Mouse (Mus musculus): ENCODE measurements at regions not wholly inside any gene's neighbourhood (a gene's known extent, or its start where the extent isn't known, plus 50 kb on each side); places are given as distances from the start of the nearest gene placed in this dataset.

DNA sequence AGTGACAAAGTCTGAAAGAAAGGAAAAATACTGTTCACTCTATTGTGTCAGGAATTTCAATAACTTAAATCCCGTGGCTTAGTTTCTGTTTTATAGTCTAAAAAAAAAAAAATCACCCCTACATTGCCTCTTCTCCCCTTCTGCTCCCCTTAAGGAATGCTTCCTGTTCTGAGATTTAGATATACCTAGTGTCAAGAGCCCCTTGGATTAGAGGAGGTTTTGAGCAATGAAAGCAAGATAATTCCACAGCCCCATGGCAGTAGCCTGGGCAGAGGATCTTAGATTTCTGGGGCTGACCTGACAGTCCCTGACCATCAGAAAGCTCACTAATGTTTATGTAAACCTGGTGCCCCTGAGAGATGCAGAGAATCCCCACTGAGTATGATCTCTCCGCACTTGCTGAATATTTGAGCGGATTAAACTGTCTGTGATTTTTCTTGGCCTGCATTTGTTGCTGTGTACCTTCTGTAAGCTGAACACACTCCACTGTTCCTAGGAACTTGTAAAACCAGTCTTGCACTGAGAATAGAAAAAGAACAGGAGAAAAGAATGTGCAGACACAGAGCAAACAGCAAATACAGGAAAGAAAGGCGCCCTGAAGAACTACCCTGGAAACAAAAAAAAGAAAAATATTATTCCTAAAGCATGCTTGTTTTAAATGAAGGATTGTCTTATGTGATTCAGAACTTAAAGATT is 164.3 kb downstream of the Cxxc4 start:
- Histone ChIP-seq H3K4me2 (ENCODE audit: low read depth, low read length) (no peak overlapping the region), H3K27ac (ENCODE audit: low read length) (no peak overlapping the region)
- no peak for ATAC-seq (ENCODE audit: low read depth)

DNA sequence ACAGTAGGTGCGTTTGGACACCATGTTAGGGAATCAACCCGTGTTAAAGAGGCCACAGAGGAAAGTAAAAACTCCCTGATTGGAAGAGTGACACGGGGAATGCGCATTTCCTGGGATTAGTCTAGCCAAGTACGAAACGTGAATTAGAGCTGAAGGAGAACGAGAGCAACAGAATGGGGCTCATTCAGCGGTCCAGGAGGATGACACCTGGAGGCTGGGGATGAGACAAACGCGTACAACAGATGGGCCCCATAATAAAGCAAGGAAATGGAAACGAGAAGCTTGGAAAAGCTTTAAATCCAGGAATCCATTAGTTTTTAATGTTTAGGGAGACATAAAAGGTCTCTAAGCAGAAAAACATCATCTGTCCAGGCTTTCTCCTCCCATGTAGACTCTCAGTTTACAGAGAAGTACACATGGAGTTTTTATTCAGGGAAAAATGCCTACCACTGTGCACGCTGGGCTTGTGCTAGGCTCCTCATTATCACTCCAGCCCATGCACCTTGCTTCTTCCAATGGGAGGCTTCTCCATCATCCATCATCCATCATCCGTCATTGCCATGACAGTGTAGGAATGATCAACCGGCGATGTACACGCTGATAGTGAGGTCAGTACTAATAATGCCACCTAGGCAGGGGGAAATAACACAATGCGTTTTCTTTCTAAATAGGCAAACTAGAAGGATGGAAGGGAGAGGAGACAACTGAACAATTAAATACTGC is 179.5 kb downstream of the Cxxc4 start:
- no peak overlapping the region for H3K27ac ChIP-seq (ENCODE audit: low read length)
- H3K9me3 ChIP-seq (replicated peaks; ENCODE audit: control insufficient read depth, low read length) = no peaks in the 10 kb centered on the region
- H3K4me2 ChIP-seq (ENCODE audit: low read depth, low read length) = no peak overlapping the region
- H3K36me3 ChIP-seq (ENCODE audit: control insufficient read depth, insufficient read depth) = no peaks in the 10 kb centered on the region
- H3K27me3 ChIP-seq (ENCODE audit: control insufficient read depth, insufficient read depth, low read depth, low read length) = no peaks in the 10 kb centered on the region
- no peak overlapping the region for H3K9ac ChIP-seq (ENCODE audit: low read depth, low read length)
- no peak for ATAC-seq (ENCODE audit: low read depth)
- 65% methylated on average over 17 of the region's 17 CpGs for WGBS (ENCODE audit: insufficient replicate concordance)
- no peak overlapping the region for H3K4me3 ChIP-seq (ENCODE audit: low read depth, low read length)
- no peaks in the 10 kb centered on the region for H3K4me1 ChIP-seq (ENCODE audit: control insufficient read depth, low read depth, low read length)

More for the DNA sequence above, 164.3 kb downstream of the Cxxc4 start:
- Histone ChIP-seq H3K4me3 (ENCODE audit: low read depth, low read length) (no peak overlapping the region), H3K4me1 (ENCODE audit: control insufficient read depth, low read depth, low read length) (no peaks in the 10 kb centered on the region), H3K36me3 (ENCODE audit: control insufficient read depth, insufficient read depth) (no peaks in the 10 kb centered on the region), H3K27me3 (ENCODE audit: control insufficient read depth, insufficient read depth, low read depth, low read length) (no peaks in the 10 kb centered on the region), H3K9me3 (replicated peaks; ENCODE audit: control insufficient read depth, low read length) (no peaks in the 10 kb centered on the region), H3K9ac (ENCODE audit: low read depth, low read length) (no peak overlapping the region)
- WGBS (ENCODE audit: insufficient replicate concordance) = 49% methylated on average over 4 of the region's 4 CpGs

GRCm38 (mm10) chr3:134427633-134428032 is 191.3 kb downstream of the Cxxc4 start:
- Histone ChIP-seq H3K9me3 (replicated peaks; ENCODE audit: control insufficient read depth, low read length) (no peaks in the 10 kb centered on the region), H3K27me3 (ENCODE audit: control insufficient read depth, insufficient read depth, low read depth, low read length) (no peaks in the 10 kb centered on the region), H3K4me1 (ENCODE audit: control insufficient read depth, low read depth, low read length) (no peaks in the 10 kb centered on the region), H3K4me2 (ENCODE audit: low read depth, low read length) (no peak overlapping the region), H3K4me3 (ENCODE audit: low read depth, low read length) (no peak overlapping the region), H3K36me3 (ENCODE audit: control insufficient read depth, insufficient read depth) (no peaks in the 10 kb centered on the region), H3K27ac (ENCODE audit: low read length) (no peak overlapping the region), H3K9ac (ENCODE audit: low read depth, low read length) (no peak overlapping the region)
- 63% methylated on average over 3 of the region's 3 CpGs for WGBS (ENCODE audit: insufficient replicate concordance)
- ATAC-seq (ENCODE audit: low read depth) = no peak

- Histone ChIP-seq H3K4me3 (ENCODE audit: low read depth, low read length) (no peak overlapping the region), H3K27me3 (ENCODE audit: control insufficient read depth, insufficient read depth, low read depth, low read length) (no peaks in the 10 kb centered on the region), H3K4me1 (ENCODE audit: control insufficient read depth, low read depth, low read length) (no peaks in the 10 kb centered on the region), H3K36me3 (ENCODE audit: control insufficient read depth, insufficient read depth) (no peaks in the 10 kb centered on the region), H3K27ac (ENCODE audit: low read length) (no peak overlapping the region), H3K9ac (ENCODE audit: low read depth, low read length) (no peak overlapping the region), H3K4me2 (ENCODE audit: low read depth, low read length) (no peak overlapping the region), H3K9me3 (replicated peaks; ENCODE audit: control insufficient read depth, low read length) (no peaks in the 10 kb centered on the region)
- WGBS (ENCODE audit: insufficient replicate concordance) = 57% methylated on average over 1 of the region's 1 CpGs
- ATAC-seq (ENCODE audit: low read depth) = no peak
Measured at GRCm38 (mm10) chr3:134466611-134467010, 230.3 kb downstream of the Cxxc4 start.

DNA sequence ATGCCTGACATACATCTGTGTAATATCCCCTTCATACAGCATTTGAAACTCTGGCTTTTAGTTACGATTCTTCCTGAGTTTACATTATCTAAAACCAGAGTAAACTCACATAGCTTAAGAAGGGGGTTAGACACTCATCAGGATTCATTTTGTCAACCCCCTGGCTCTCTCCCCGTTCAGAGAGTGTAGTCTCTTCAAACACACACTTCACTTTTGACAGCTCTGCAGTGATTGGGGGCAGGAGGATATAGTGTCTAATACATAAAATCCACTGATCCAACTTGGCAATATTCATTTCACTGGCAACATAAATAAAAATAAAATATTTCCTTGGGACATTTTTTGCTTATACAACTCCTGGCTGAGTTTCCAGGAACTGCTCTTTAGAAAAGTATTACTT is 251.0 kb downstream of the Cxxc4 start:
- 53% methylated on average over 2 of the region's 2 CpGs for WGBS (ENCODE audit: insufficient replicate concordance)
- no peak overlapping the region for H3K4me2 ChIP-seq (ENCODE audit: low read depth, low read length)
- H3K9ac ChIP-seq (ENCODE audit: low read depth, low read length) = no peak overlapping the region
- no peak for ATAC-seq (ENCODE audit: low read depth)
- H3K4me3 ChIP-seq (ENCODE audit: low read depth, low read length) = no peak overlapping the region
- H3K27me3 ChIP-seq (ENCODE audit: control insufficient read depth, insufficient read depth, low read depth, low read length) = no peaks in the 10 kb centered on the region
- H3K4me1 ChIP-seq (ENCODE audit: control insufficient read depth, low read depth, low read length) = no peaks in the 10 kb centered on the region
- H3K9me3 ChIP-seq (replicated peaks; ENCODE audit: control insufficient read depth, low read length) = no peaks in the 10 kb centered on the region
- H3K27ac ChIP-seq (ENCODE audit: low read length) = no peak overlapping the region
- no peaks in the 10 kb centered on the region for H3K36me3 ChIP-seq (ENCODE audit: control insufficient read depth, insufficient read depth)

DNA sequence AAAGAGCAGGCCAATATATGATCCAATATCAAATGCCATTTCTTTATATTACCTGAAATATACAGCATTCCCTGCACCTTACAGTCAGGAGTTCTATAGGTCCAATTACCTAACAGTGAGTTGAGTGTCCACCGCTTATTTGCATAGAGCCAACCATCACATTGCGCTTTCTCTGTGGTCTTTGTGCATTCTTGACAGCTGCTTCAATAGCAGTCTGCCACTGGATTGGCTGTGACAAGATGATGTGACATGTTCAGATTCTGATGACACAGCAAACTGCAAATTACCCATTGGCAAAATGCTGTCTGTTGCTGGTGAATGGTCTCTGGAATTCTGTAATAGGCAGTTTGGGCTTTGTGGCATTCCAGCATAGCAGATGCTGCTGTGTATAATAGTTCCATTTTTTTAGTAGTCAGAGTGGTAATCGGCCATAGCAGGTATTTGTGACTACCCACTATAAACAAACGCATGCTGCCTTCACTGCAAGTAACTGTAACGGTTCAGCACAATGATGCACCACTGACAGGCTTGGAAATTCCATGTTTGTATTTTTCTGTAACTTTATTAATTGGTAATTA is 253.8 kb downstream of the Cxxc4 start:
- Histone ChIP-seq H3K9ac (ENCODE audit: low read depth, low read length) (no peak overlapping the region), H3K4me1 (ENCODE audit: control insufficient read depth, low read depth, low read length) (no peaks in the 10 kb centered on the region), H3K27me3 (ENCODE audit: control insufficient read depth, insufficient read depth, low read depth, low read length) (no peaks in the 10 kb centered on the region), H3K4me2 (ENCODE audit: low read depth, low read length) (no peak overlapping the region), H3K36me3 (ENCODE audit: control insufficient read depth, insufficient read depth) (no peaks in the 10 kb centered on the region), H3K4me3 (ENCODE audit: low read depth, low read length) (no peak overlapping the region), H3K9me3 (replicated peaks; ENCODE audit: control insufficient read depth, low read length) (no peaks in the 10 kb centered on the region), H3K27ac (ENCODE audit: low read length) (no peak overlapping the region)
- ATAC-seq (ENCODE audit: low read depth) = no peak
- 57% methylated on average over 5 of the region's 5 CpGs for WGBS (ENCODE audit: insufficient replicate concordance)

DNA sequence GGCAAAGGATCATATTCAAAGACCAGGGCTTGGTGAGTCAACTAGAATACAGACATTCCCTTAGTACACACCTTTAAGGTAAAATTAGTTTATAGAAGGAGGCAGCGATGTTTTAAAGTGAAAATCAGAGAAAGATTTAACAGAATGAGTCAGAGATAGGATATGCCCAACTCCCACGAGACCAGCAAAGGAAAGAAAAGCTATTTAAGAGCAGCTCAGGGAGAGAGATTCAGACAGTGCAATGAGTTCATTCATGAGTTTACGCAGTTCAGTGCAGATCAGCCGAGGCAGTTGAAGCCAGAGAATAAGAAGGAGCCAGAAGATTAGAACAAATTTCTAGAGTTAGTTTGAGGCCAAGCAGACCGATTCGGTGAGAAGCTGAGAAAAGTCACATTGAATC is 273.4 kb downstream of the Cxxc4 start:
- Histone ChIP-seq H3K27me3 (ENCODE audit: control insufficient read depth, insufficient read depth, low read depth, low read length) (no peaks in the 10 kb centered on the region), H3K4me3 (ENCODE audit: low read depth, low read length) (no peak overlapping the region), H3K4me2 (ENCODE audit: low read depth, low read length) (no peak overlapping the region), H3K27ac (ENCODE audit: low read length) (no peak overlapping the region), H3K9ac (ENCODE audit: low read depth, low read length) (no peak overlapping the region), H3K4me1 (ENCODE audit: control insufficient read depth, low read depth, low read length) (no peaks in the 10 kb centered on the region), H3K36me3 (ENCODE audit: control insufficient read depth, insufficient read depth) (no peaks in the 10 kb centered on the region), H3K9me3 (replicated peaks; ENCODE audit: control insufficient read depth, low read length) (no peaks in the 10 kb centered on the region)
- WGBS (ENCODE audit: insufficient replicate concordance) = 62% methylated on average over 6 of the region's 6 CpGs
- ATAC-seq (ENCODE audit: low read depth) = no peak

GRCm38 (mm10) chr3:134525795-134526194 is 289.5 kb downstream of the Cxxc4 start:
- Histone ChIP-seq H3K36me3 (ENCODE audit: control insufficient read depth, insufficient read depth) (no peaks in the 10 kb centered on the region), H3K27me3 (ENCODE audit: control insufficient read depth, insufficient read depth, low read depth, low read length) (no peaks in the 10 kb centered on the region), H3K9ac (ENCODE audit: low read depth, low read length) (no peak overlapping the region), H3K4me2 (ENCODE audit: low read depth, low read length) (no peak overlapping the region), H3K27ac (ENCODE audit: low read length) (no peak overlapping the region), H3K4me3 (ENCODE audit: low read depth, low read length) (no peak overlapping the region), H3K4me1 (ENCODE audit: control insufficient read depth, low read depth, low read length) (no peaks in the 10 kb centered on the region), H3K9me3 (replicated peaks; ENCODE audit: control insufficient read depth, low read length) (no peaks in the 10 kb centered on the region)
- 58% methylated on average over 5 of the region's 5 CpGs for WGBS (ENCODE audit: insufficient replicate concordance)
- ATAC-seq (ENCODE audit: low read depth) = no peak

DNA sequence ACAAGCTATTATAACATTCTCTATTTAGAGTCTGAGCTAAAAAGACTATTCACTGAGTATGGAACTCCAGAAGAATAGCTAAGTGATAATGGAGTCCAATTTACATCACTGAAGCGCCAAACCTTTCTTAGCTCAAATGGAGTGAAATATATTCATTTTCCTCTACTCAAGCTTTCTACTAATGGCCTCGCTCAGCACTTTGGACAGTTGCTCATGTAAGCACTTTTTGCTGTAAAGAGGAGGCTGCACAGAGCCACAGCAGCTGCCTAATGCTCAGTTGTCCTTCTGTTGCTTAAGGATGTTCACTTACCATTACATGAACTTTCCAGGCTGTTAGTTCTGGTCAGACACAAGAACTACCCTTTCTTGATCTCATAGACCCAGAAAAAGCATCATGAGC is 268.7 kb upstream of the Tacr3 start:
- H3K4me2 ChIP-seq (ENCODE audit: low read depth, low read length) = no peak overlapping the region
- WGBS (ENCODE audit: insufficient replicate concordance) = 53% methylated on average over 2 of the region's 2 CpGs
- H3K9me3 ChIP-seq (replicated peaks; ENCODE audit: control insufficient read depth, low read length) = no peaks in the 10 kb centered on the region
- H3K27me3 ChIP-seq (ENCODE audit: control insufficient read depth, insufficient read depth, low read depth, low read length) = no peaks in the 10 kb centered on the region
- no peak overlapping the region for H3K4me3 ChIP-seq (ENCODE audit: low read depth, low read length)
- H3K27ac ChIP-seq (ENCODE audit: low read length) = no peak overlapping the region
- no peaks in the 10 kb centered on the region for H3K36me3 ChIP-seq (ENCODE audit: control insufficient read depth, insufficient read depth)
- H3K4me1 ChIP-seq (ENCODE audit: control insufficient read depth, low read depth, low read length) = no peaks in the 10 kb centered on the region
- ATAC-seq (ENCODE audit: low read depth) = no peak
- no peak overlapping the region for H3K9ac ChIP-seq (ENCODE audit: low read depth, low read length)

Measured in liver, embryonic 16.5 days (tissue).